Mouse (Mus musculus) c-Kit-positive CD71-positive TER-119-negative erythroid progenitor cells, embryonic 14.5 days (primary cell): ENCODE data around the gene Hmgb3.
"Not testable (repeated sequence)": the region's sequence is repeated elsewhere in the genome, so short reads cannot be mapped to it uniquely, and the experiment has no call there.

Experiments
- DNase-seq: peaks from one replicate; pipeline ENCODE4 v3.0.0-alpha.2; 2013; ENCODE audit warnings: low read depth

The Hmgb3 gene

DNA sequence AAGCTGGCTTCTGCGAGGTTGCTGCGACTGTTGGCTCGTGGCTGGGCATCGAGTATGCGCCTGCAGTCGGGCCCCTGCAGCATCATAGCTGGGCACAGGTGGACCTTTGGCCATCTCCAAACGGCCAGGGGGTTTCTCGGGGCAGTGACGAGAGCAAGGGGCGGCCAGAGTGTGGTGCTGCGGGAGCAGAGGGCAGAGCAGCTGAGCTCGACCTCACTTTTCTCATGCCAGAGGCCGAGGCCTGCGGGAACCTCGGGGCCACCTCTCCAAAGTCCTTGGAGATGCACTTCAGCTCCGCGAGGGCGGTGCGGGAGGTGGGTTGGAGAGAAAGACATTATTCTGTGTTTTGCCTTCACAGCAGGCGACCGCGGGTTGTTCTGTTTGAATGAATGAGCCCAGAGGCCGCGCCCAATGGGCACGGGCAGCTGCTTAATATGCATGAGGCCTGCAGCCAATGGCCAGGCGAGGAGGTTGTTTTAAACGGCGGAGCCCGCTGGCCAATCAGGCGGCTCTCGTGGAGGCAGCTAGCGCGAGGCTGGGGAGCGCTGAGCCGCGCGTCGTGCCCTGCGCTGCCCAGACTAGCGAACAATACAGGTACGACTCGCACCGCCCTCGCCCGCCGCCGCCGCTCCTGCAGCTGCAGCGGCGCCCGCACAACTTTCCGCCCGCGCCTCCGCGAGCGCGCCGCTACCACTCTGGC lies at the start of gene Hmgb3:
Gene Hmgb3, plus strand, starts transcription at position 504 of the 700 bp plus-strand sequence.
- peak; percentile 77 for DNase-seq

DNA sequence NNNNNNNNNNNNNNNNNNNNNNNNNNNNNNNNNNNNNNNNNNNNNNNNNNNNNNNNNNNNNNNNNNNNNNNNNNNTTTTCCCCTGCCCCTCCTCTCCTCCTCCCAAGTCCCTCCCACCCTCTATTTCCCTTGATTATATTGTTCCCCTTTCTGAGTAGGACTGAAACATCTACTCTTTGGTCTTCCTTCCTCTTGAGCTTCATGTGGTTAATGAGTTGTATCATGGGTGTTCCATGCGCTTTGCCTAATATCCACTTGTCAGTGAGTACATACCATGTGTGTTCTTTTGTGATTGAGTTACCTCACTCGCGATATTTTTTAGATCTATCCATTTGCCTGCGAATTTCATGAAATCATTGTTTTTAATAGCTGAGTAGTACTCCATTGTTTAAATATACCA lies 49.1 kb upstream of the Hmgb3 start:
- not testable (repeated sequence) for DNase-seq

DNA sequence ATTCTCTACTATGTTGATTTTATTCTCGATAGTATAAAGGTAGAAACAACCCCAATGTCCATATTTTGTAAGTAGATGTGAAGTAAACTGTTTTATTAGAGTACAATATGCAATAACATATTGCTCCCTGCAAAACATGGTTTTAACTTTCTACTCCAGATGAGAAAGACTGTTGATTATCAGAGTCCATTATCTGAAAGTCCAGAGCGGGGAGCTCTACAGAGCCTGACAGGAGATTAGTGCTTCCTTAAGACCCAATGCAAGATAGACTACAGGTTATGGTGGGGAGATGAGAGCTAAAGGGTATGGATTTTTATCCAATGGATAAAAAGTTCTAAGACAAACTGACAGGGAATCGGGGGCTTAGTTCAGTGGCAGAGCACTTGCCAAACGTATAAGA lies 36.5 kb upstream of the Hmgb3 start:
- no peak for DNase-seq

DNA sequence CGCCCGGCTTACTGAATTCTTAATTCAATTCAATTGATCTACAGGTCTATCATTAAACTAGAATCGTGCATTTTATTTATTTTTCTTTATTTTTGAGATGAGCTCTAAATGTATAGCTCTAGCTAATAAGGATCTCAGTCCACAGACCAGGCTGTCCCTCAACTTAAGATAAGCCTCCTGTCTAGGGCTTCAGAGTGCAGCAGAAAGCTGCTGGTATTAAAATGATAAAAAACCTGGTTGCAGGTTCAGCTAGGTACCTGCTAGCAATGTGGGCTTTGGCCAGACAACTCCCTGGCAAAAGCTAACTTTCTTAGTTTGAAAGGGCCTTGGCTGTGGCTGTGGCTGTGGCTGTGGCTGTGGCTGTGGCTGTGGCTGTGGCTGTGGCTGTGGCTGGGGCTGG lies 32.8 kb upstream of the Hmgb3 start:
- no peak for DNase-seq

DNA sequence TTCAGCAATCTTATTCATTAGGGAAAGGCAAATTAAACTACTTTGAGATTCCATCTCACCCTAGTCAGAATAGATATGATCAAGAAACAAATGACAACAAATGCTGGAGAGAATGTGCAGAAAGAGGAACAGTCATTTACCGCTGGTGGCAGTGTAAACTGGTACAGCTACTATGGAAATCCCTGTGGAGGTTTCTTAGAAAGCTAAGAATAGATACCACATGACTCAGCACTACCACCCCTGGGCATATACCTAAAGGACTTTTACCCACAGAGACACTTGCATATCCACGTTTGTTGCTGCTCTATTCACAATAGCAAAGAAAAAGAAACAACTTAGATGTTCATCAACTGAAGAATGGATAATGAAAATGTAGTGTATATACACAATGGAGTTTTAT lies 31.4 kb upstream of the Hmgb3 start:
- no peak for DNase-seq

DNA sequence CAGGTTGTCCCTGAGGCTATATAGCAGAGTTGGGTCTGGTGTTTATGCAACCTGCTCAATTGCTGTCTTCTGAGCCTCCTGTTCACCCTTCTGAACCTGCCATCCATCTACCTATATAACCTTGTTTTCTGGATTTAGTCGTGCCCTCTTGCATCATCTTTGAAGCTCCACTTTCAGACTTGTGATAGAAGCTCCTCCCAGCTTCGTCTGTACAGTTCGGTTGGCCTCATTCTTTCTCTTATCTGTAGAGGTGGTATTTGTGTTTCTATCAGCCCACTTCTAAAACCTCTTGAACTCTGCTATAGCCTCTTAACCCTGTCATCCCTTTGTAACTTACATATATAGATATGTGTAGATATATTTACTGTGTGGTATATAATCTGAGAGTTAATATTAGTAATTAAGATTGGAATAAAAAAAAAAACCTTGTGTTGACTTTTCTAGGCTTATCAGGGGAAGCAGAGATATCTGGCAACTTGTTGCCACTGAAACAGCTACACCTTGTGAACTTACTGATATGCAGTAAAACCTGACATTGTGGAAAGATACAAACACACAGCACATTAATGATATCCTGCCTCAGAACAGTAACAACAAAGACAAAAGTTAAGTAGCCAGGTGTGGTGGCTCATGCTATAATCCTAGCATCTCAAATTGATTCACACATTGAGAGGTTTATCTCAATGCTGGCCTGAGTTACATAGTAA lies 30.0 kb upstream of the Hmgb3 start:
- DNase-seq = no peak

DNA sequence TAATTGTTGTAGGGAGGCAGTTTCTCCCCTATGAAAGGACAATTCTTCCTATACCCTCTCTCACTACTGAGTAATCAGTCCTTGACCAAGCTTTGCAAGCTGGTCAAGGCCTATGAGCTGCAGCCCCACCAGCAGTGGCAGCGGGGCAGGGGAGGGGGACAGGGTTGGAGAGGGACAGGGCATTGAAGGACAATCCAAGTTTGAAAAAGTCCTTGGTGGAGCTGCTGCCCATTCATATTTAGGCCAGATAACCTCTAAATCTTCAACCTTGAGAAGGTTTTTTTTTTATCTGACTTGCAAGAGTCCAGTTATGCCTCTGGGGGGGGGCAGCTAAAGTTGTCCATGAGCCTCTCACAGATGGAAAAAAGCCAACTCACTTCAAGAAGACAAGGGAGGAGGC lies 28.3 kb upstream of the Hmgb3 start:
- no peak for DNase-seq

DNA sequence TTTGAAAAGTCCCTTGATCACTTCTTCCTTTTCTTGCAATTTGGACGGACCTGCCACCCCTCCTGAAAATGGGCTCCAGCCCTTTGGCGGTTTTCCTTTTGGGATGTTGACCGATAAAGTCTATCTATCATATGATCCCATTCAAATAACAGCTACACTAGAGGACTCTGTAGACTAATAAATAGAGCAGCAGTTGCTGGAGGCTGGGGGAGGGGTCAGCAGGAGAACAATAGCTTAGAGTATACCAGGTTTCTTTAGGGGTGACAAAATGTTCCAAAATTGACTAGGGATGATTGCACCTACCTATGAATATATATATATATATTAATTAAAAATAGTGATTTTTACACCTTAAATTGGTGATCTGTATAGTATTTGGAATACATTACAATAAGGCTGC lies 27.6 kb upstream of the Hmgb3 start:
- DNase-seq = no peak

DNA sequence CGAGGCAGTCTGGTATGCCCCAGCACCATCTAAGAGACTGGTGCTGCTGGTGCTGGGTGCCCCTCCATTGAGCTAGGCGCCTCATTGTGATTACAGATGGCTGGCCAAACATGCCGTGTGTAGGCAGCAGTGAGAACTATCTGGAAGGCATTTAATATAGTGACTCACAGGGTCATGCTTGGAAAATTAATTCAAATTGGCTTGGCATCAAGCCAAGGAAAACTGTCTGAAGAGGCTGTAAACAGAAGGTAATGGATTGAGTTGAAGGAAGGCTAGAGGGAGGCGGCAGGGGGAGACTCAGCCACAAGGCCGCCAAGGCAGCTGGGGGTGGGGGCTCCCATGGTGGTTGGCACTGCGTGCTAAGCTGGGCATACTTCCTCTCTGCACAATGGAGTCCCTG lies 27.1 kb upstream of the Hmgb3 start:
- DNase-seq = no peak

DNA sequence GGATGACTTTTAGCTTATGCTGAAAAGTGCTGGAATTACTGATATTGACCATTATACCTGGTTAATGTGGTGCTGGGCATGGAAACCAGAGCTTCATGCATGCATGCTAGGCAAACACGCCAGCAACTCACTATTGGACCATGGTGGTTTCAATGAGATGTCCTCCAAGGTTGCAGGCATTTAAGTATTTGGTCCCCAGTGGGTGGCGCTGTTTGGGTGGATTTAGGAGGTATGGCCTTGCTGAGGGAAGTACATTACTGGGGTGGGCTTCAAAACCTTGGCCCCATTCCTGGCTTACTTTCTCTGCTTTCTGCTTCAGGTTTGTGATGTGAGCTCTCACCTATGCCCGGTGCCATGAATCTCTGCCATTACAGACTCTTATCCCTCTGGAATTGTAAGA lies 23.1 kb upstream of the Hmgb3 start:
- DNase-seq = no peak

DNA sequence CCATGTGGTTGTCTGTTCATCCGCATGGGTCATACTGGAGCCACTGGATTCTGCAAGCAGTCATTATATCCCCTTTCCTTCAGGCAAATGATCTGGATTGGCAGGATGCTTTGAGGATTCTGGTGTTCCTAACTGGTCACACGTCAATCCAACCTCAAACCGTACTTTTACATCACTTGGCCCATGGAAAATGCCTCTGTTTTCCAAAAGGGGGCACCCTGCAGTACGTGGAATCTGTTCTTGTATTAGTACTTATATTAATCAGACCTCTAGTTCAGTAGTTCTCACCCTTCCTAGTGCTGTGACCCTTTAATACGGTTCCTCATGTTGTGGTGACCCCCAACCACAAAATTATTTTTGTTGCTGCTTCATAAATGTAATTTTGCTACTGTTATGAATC lies 21.6 kb upstream of the Hmgb3 start:
- no peak for DNase-seq

DNA sequence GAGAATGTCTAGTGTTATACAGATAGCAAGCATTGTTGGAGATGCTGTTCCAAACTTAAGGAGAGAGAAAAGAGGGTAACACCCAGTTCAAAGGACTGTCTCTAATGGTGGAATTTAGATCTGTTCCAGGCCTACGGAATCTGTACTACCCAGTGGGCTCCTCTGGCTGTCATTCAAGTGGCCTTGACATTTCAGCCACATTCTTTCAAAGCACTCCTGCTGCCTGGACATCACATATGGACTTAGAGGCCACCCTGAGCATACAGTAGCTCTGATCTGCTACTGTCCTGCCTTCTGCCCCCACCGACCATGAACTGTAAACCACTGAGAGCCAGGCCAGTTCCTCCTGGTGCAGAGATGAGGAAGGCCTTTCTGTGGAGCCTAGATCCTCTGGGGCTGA lies 17.9 kb upstream of the Hmgb3 start:
- no peak for DNase-seq

DNA sequence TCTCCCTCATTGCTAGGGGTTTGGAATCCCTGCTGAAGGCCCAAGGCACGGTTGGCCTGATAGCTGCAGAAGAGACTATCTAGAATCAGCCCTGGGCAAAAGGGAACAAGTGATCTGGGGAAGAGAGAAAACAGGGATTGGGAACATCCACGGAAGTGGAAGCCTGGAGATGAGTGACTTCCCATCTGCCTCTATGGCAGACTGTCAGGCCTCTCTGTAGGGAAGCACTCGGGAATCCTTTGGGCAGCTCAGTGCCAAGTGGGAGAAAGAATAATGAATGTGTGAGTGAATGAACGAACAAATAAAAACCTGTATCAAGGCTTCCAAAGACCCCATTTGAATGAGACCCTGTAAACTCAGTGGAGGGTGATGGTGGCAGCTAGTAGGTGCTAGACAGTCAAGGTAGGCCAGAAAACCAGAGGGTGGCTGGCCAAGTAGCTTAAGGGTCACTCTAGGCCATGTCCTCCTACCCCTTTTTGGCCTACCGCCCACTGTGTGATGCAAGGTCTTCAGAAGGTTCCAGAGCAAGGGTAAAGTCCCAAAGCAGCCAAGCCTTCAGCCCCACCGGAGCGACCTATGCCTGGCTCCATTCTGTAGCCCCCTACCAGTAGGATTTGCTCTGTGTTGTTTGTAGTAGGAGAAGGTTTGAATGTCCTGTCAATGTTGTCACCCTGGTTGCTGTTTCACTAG lies 14.8 kb upstream of the Hmgb3 start:
- no peak for DNase-seq

DNA sequence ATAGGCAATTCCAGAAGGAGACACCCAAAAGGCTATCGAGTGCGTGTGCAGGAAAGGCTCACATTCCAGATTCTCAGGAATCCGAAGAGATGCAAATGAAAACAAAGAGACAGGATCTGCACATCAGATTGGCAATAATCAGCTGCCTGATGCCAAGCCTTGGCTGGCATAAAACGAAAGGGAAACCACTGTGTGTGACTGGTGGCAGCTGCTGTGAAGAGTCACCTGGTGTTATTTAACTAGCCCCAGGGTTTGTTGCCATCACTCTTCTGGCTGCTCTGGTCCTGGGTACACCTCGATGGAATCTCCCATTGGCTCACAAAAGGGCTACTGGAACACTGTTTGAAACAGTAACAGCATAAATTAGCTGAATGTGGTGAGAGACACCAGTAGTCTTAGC lies 11.0 kb upstream of the Hmgb3 start:
- no peak for DNase-seq

DNA sequence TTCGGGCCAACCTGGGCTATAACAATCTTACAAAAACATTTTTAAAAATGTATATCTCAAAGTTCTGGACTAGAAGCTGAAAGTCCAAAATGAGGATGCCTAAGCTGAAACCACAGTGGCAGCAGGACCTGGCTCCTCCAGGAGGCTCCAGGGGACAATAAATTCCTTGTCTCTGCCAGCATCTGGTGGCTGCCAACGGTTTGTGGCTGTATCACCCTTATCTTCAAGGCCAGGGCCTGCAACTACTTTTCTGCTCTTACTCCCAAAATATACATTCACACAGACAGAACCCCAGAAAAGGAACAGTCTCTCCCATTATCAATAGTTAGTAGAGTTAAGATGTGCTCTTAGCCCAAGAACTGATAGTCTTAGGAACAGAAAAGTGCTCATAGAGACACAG lies 10.6 kb upstream of the Hmgb3 start:
- peak; percentile 72 for DNase-seq

DNA sequence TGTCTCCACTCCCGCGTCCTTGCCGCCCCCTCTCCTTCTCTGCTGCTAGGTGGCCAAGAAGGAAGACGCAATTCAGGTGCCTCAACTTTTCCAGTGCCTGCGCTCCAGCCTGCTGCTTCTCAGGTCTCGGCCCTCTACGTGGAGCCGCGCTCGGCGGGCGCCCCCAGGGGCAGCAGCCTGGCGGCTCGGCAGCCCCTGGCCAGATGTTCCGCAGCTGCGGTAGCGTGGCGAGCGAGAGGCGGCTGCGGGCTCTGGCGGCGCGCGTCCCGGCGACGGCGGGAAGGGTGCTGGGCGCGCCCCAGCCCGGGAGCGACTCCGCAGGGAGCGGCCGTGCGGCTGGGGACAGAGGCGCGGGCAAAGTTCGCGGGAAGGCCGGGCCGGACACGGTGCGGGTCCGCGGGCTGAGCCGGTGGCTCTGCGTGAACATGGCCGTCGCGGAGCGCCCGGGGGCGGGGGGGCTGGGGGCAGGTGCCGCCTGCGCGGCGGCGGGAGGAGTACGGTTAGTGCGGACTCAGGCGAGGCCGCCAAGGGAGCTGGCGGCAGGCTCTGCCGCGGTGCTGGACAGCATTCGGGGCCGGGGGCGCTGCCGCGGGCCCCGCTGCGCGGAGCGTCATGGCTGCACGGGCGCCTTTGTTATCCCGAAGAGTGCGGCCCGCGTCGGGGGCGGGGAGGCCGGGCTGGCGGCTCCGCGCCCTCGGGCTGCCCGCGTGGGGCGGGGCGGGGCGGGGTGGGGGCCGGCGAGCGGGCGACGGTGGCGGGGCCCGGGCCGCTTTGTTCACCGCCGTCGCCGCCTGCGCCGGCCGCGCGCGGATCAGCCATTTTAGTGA lies 610 bp downstream of the Hmgb3 start:
- no peak for DNase-seq

DNA sequence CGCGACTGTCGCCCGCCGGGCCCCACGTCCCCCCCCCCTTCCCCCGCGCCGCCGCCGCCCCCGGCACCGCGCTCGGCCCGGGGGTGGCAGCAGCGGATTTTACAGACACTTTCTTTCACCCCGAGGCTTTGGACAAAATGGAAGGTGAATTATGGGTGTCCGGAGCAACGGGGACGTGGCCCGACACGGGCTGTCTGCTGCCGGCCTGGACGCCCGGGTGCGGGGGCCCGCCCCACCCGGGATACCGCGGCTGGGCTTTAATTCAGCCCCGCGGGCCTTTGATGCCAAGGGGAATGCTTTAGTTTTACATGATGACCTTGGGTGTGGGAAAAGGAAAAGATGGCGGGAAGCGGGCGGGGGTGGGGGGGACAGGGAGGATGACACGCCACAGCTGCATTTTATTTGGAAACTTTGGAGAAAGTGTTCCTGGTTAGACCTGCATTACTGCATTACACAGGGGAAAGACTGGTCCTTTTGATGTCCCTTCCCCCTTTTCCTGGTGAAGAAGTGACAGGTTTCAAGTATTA lies 1.3 kb downstream of the Hmgb3 start:
- no peak for DNase-seq

DNA sequence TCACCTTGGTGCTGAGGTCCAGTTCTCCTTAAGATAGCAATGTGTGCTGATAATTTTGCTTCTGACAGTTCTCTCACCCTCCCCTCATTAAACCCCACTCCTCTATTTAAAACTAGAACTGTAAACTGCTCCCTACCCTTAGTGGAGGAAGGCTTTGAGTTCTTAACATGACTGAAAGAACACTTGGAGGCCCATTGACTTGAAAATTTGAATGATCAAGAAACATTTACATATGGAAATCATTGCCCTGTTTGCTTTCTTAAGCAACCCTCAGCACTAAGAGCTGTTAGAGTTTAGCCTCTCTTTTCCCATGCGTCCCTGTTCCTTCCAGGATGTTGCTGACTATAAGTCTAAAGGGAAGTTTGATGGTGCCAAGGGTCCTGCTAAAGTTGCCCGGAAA lies 3.6 kb downstream of the Hmgb3 start:
- DNase-seq = no peak

DNA sequence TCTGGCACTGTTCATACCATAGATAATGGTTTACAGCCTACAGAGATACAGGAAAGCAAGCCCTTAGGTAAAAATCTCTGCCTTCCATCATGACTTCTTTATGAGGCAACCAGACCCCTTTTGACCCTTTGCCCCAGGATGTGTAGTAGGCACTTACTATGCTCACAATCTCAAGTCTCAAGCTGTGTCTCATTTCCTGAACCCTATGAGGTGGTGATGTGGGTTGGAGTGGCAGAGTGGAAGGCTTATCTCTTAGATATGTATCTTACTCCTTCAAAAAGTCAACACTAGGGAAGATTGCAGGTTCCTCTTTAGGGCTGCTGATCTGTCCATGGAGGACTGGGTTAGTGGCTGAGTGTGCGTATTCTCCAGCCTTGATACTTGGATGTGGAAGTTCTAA lies 5.1 kb downstream of the Hmgb3 start:
- DNase-seq = no peak

DNA sequence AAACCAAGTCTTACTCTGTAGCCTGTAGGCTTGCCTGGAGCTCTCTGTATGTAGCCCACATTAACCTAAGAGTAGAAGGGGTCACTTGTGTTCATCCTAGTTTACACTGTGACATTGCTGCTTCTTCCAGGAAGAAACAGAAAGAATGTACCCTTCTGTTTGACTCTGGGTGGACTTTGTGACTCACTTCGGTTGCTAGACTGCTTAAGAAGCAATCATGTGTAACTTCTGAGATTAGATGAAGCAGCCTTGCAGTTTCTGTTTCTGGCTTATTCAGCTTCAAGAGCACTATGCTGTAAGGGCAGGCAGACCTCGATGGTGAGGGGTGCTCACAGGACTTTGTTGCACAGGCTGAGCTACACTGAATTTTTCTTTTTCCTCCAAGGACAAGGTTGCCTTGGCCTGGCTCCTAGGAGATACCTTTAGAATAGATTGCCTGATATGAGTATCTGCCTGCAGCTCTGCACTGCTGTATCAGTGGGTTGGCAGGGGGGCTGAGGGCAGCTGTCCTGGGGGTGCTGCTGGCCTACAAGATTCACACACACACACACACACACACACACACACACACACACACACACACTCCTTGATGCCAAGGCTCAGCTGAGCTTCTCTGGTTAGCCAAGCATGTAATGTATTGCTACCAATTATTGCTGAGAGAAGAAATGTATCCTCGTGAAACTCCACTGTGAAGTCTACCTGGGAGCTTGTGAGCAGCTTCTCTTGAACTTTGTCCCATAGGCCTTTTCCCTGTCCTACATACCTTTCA lies 17.6 kb downstream of the Hmgb3 start:
- no peak for DNase-seq

DNA sequence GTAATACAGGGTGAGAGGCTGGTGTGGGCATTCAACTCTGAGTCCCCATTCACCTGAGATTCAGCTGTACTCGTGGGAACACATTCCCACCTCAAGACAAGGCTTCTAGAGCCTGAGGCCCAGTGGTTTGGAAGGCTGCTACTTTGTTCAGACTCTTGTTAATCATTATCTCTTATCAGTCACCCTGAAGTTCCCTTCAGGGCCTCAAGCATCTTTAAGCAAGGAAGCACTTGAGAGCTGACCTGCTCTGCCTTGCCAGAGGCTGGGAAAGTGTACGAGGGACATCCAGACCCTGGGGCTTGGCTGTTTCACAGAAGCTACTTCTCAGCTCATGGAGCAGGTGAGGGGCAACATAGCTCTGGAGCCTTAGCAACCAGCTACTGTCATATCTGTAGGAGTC lies 19.8 kb downstream of the Hmgb3 start:
- no peak for DNase-seq

DNA sequence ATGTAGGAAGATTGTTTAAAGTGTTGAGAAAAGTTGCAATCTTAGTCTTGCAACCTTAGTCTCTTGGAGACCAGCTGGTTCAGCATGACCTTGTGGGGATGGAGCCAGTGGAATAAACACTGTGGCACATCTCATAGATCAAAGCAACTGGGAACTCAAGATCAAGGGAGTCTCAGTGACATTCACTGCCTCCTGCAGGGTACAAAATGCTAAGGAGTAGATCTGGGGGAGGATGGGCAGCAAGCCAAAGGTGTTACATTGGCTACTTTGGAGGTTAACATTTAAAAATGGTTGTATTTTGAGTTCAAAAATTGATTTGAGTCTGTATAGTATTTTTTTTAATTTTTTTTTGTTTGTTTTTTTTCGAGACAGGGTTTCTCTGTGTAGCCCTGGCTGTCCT lies 33.5 kb downstream of the Hmgb3 start:
- no peak for DNase-seq
